Mouse (Mus musculus) C3H10T1/2 (cell line): ENCODE results near the gene Lat2. TPM values are rescaled to one million over a fixed set of nuclear protein-coding genes. Genes with fewer than 3 reads are reported as not detected.

ENCODE experiments used
- polyA plus RNA-seq, 2 experiments: library from polyadenylated mRNA; unstranded; fragments of >200 nt; fragmentation: generic; extraction: Trizol; gene quantifications; one replicate each; pipeline ENCODE4 v1.2.1; 2012; ENCODE audit warnings: missing spikeins in 2 of 2

Gene Lat2
- 1 to 10 TPM in 1 of 2 experiments, under 1 TPM in 1; 0.26 to 1.0 TPM for polyA plus RNA-seq

DNA sequence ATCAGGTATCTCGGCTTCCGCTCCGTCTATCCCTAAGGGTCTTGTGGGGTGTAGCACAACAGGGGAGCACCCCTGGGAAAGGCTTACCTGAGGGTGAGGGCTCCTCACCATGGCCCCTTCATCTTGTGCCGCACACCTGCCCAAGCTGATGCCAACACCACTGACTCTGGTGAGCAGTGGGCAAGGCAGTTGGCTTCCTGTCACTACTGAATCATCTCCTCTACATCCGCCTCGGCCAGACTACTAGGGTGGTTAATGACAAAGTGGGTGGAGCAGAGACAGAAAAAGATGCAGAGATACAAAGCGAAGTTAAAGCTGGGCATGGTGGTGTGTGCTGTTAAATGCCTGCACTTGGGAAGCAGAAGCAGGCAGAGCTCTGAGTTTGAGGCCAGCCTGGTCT is at the start of gene Lat2:
Gene Lat2 (minus strand): TSS at position 224 of the 400 bp plus-strand sequence.

DNA sequence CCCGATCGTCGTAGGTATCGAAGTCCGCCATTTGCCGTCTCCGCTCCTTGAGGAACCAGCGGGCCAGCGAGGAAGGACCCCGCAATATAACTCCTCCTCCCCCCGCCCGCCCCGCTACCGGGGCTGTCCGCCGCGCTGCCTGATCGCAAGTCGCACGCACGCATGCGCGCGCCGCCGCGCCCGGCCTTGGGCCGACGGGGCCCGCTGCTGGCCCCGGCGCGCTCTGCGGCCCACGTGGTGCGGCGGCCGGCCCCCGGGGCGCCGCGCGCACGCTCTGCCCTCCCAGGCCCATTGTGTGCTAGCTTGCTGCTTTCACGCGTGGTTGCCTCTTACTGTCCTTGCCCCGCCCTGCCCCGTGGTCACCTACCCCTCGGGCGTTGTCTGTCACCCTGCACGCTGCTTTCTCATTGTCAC is 24.5 kb upstream of the Lat2 start, which contains the start of gene Eif4h:
Gene Eif4h (minus strand): TSS at position 222 of the 414 bp plus-strand sequence.

DNA sequence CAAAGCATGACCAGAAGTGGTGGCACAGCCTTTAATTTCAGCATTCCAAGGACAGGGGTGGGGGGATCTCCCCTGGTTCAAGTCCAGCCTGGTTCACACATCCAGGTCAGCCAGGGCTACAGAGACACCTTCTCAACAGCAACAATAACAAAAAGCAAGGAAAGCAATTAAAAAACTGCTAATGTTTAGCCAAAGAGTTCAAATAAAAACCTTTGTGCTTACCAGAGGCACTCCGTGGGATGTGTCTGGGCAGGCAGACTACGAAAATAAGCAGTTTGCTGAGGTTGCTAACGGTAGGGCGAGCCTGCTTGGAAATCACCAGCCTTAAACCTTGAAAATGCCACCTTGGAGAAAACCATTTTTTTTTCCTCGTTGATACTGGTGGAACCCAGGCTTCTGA is 33.7 kb downstream of the Lat2 start, which contains the start of gene Rfc2:
Gene Rfc2 (plus strand): TSS at position 221 of the 400 bp plus-strand sequence.

DNA sequence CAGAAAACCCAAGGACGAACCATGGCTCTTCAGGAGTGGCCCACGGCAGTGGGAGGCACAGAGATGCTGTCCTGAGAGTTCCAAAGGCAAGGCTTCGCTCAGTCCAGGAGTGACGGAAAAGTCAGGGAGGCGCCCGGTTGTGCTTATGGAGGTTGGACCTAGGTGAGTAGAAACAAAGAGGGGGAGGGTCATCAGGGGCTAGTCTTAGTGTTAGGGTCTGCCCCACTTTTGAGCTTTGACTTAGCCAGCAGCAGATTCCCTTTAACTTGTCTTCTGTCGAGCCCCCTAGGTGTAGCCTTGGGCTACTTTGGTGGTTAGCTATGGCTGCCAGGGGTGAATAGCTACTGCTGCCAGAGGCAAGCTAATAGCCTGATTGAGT is 54.8 kb downstream of the Lat2 start, which contains the start of gene Syna:
Gene Syna (minus strand): TSS at position 101 of the 379 bp plus-strand sequence.

GRCm38 (mm10) chr5:134552110-134552972 is 62.5 kb downstream of the Lat2 start, which contains the start of gene Clip2:
Gene Clip2, minus strand, starts transcription at chr5:134552434.

Other genes with a start within 250 kb of the Lat2 start
- 10 to 100 TPM; 19.2 to 35.6 TPM for gene Gtf2ird1, start 158.3 kb downstream of the Lat2 start, polyA plus RNA-seq
- 10 to 100 TPM; 10.0 to 35.1 TPM for gene Clip2, start 62.6 kb downstream of the Lat2 start, polyA plus RNA-seq
- under 1 TPM; 0.04 to 0.37 TPM for gene Syna, start 54.9 kb downstream of the Lat2 start, polyA plus RNA-seq
- 100 to 1,000 TPM in 1 of 2 experiments, 10 to 100 TPM in 1; 90.3 to 188 TPM for gene Rfc2, start 33.7 kb downstream of the Lat2 start, polyA plus RNA-seq
- 100 to 1,000 TPM; 192 to 279 TPM for gene Eif4h, start 24.5 kb upstream of the Lat2 start, polyA plus RNA-seq
- gene Limk1, start 73.6 kb upstream of the Lat2 start, polyA plus RNA-seq: 10 to 100 TPM in 1 of 2 experiments, 1 to 10 TPM in 1; 8.8 to 10.6 TPM
- 10 to 100 TPM in 1 of 2 experiments, under 1 TPM in 1; 0.04 to 12.8 TPM for gene Eln, start 132.3 kb upstream of the Lat2 start, polyA plus RNA-seq